Mouse (Mus musculus) adrenal gland (tissue): ENCODE results near the gene Mlh1.

Experiments used
- intact Hi-C: fragments of 180-260 bp; cut with DNase I; formaldehyde crosslinking; loops from one replicate; pipeline ENCODE4 v1.15.1; 2025

The Mlh1 gene

GRCm38 (mm10) chr9:111221580-111221979 lies 50.0 kb downstream of the Mlh1 start:
- intact Hi-C loops = loop anchor here (10.0 kb wide), 1 partner anchor 127 kb away; no protein-coding TSS in a partner anchor

DNA sequence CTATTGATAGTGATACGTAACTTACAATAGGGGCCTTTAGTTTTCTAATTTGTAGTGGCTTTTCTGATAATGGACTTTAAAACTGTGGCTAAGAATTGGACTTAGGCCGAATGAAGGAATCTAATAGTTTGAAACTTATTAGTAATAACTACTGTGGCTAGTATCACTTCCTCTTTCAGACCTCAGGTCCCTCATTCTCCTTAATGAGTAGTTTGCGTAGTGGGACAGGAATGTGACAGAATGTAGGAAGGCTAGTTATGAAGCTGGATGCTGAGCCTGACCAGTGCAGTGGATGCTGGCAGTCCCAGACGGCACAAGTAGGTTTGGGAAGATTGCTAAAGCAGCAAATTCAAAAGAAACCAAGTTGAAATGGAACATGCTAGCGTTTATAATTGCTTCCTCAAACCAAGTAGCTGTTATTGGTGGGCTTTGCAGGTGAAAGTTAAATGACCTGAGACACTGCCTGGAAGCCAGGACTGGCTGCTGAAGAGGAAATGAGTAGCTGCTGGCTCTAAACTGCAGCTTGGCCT lies 51.0 kb downstream of the Mlh1 start:
- intact Hi-C loops = loop anchor here (10.0 kb wide), 1 partner anchor 126 kb away; no protein-coding TSS in a partner anchor

DNA sequence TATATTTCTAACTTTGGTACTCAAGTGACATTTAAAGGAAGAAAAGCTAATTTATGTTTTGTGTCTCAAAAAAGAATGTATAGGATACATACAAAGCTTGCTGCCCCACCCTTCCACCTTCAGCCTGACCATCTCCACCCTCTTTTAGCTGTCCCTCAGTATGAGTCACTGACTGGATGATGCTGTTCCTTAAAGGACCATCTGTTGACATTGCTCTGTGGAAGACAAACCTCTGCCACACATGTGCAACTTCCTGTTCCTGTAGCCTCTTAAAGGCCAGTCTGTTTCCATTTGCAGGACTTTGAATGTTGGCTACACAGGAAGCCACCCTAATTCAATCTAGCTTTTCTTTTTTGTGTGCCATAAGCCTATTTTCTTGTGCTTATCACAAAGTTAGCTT lies 55.2 kb downstream of the Mlh1 start:
- intact Hi-C loops = no loop called here

DNA sequence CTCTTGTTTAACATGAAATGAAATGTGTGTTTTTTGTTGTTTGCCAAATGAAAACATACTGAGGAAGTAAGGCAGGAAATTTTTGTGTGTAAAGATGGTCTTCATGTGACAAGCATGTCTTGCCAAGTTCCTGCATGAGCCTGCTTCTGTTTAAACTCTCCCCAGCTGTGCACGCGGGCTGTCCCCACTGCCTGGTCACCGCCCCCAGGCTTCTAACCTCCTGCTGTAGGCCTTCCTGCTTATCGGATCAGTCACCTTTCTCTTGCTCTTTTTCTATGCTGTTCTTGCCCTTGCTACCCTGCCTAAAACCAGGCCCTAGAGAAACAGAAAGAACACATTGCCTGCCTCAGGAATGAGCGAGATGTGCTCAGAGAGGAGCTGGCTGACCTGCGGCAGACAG lies 58.1 kb downstream of the Mlh1 start:
- intact Hi-C loops = no loop called here

GRCm38 (mm10) chr9:111211122-111212041 lies 60.2 kb downstream of the Mlh1 start:
- intact Hi-C loops = no loop called here

DNA sequence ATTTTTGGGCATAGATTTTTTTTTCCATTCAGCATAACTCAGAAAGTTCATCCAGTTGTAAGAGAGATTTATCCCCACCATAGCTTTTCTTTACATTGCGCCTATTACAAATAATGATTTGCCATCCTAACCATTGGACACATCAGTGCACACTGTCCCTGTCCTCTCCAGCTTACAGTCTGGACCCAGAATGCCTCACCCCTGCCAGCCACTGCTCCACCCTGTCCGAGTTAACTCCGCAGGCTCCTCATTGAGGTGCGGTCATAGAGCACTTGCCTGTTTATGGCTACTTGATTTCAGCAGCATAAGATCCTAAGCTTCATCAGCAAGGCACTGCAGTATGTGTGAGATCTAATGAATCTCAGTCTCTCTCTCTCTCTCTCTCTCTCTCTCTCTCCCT lies 61.2 kb downstream of the Mlh1 start:
- intact Hi-C loops = no loop called here

GRCm38 (mm10) chr9:111209158-111209699 lies 62.4 kb downstream of the Mlh1 start:
- intact Hi-C loops = no loop called here

DNA sequence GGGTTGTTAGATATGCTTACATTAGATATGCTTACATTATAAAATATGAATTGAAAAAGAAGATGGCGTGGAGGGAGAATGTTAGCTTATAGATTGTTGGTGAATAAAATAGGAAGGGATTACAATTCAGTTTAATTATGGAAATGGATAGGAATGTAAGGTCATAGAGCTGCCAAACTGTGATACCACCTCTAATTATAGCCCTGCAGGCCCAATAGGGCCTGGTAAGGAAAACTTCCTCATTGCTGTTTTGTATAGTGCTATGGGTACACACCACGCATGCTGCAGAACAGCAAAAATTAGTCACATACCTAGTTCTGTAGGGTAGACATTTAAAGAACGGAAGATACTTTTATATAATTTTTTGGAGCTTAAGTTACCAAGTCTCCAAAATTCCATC lies 63.4 kb downstream of the Mlh1 start:
- intact Hi-C loops = no loop called here

GRCm38 (mm10) chr9:111207683-111208082 lies 63.9 kb downstream of the Mlh1 start:
- intact Hi-C loops = no loop called here

DNA sequence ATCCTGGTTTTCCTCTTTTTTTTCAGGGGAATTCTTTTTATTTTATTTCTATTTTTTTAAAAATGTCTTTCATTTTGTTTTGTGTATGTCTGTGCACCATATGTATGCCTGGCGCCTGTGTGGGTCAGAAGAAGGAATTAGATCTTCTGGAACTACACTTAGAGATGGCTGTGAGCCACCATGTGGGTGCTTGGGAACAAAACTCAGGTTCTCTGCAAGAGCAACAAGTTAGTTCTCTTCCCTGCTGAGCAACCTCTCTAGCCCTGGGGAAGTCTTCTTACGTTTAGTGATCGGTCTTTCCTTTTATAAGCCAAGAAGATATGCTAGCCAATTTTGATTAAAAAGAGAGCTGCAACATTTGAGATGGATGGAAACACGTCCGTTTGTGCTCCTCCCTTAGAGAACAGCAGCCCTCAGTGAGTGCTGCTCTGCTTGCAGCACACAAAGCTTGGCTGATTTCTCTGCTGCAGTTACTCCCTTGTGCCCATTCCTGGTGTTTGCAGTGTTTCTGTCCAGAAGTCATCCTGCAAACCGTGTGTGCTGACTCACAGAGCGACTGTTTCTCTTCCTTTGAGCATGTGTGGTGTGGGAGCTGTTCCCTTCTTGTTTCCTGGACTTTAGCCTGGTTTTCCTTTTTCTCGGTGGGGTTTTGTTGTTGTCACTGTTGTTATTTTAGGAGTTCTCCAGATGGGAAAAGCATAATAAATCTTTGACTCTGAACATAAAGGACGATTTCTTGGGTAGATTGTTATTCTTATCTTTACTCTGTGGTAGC lies 66.8 kb downstream of the Mlh1 start:
- intact Hi-C loops = no loop called here

DNA sequence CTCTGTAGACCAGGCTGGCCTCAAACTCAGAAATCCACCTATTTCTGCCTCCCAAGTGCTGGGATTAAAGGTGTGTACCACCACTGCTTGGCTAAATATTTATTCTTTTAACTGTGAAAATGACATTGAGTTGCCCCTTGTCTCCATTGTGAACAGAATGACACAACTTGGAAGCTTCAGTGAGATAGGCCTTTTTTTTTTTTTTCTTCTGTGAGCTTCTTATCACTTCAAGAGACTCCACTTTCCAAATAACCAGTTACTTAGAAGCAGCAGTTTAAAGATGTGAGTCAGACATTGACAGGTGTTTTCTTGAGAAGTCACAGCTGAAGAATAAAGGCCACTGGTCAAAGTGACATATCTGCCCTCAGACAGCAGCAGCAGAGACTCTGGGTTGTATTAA lies 71.4 kb downstream of the Mlh1 start:
- intact Hi-C loops = no loop called here

GRCm38 (mm10) chr9:111198332-111198731 lies 73.3 kb downstream of the Mlh1 start:
- intact Hi-C loops = no loop called here

DNA sequence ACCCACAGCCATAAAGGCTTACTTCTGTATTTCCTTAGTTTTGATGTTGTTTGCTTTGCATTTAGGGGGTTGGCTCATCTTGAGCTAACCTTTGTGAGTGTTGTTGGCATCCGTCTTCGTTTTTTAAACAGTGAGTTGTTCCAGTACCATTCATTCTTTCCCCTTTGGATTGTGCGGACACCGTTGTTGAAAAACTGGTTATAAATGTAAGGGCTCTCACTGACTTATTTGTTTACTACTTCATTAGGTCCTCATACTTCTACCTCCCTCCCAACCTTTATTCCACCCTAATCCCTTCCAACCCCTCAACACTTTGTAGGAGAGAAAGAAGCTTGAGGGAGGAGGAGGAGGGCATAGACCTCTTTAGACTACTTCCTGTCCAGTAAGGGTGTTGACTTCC lies 73.9 kb downstream of the Mlh1 start:
- intact Hi-C loops = no loop called here

- intact Hi-C loops = no loop called here
These were observed 74.5 kb downstream of the Mlh1 start for GRCm38 (mm10) chr9:111197116-111197515.

GRCm38 (mm10) chr9:111193211-111193610 lies 78.4 kb downstream of the Mlh1 start:
- intact Hi-C loops = no loop called here

- intact Hi-C loops = no loop called here
These were observed 82.9 kb downstream of the Mlh1 start for GRCm38 (mm10) chr9:111188731-111189130.

DNA sequence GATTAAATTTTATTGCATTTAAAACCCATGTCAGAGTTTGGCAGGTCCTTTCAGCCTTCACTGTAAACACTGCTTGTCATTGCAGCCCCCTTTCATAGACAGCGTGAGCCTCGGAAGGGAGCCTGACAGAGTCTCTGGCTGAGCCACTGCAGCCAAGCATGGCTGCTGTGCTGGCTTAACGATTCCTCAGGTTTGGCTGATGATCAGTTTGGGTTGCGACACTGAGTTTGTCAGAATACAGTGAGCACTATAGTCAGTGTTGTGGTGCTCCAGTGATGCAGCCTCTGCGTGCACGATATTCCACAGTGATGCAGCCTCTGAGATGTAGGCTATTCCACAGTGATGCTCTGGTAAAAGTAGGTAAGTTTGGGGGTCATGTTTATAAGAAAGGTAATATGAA lies 84.7 kb downstream of the Mlh1 start:
- intact Hi-C loops = no loop called here

- intact Hi-C loops = no loop called here
These were observed 86.7 kb downstream of the Mlh1 start for GRCm38 (mm10) chr9:111184929-111185328.

GRCm38 (mm10) chr9:111182176-111182575 lies 89.4 kb downstream of the Mlh1 start:
- intact Hi-C loops = no loop called here

DNA sequence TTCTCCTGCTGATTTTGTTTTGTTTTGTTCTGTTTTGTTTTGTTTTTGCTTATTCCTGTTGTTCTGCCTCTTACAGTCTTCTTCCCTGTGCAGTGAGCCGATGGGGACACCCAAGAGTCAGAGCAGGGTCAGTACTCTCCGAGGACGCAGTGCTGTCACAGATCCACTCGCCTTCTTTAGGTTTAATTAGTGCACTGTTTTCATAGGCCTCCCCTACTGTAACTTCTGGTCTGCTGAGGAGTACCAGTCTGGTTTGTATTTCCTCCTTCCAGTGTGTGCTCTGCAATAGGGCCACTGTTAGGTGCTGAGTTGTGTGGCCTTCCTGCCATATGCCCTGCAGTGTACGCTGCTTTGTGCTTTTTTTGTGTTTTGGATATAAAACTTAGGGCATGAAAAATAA lies 92.6 kb downstream of the Mlh1 start:
- intact Hi-C loops = no loop called here
